Mouse (Mus musculus): ENCODE measurements around the gene Ppp1r9b. TPM values are rescaled to one million over a fixed set of nuclear protein-coding genes. Genes with fewer than 3 reads are reported as not detected.
A peak's percentile ranks its signal among the peaks of the same experiment; 100 is the strongest.
"Not testable (repeated sequence)": the region's sequence is repeated elsewhere in the genome, so short reads cannot be mapped to it uniquely, and the experiment has no call there.

The Ppp1r9b gene
- total RNA-seq, 2 experiments from 2014 or later: 926 to 939 TPM

DNA sequence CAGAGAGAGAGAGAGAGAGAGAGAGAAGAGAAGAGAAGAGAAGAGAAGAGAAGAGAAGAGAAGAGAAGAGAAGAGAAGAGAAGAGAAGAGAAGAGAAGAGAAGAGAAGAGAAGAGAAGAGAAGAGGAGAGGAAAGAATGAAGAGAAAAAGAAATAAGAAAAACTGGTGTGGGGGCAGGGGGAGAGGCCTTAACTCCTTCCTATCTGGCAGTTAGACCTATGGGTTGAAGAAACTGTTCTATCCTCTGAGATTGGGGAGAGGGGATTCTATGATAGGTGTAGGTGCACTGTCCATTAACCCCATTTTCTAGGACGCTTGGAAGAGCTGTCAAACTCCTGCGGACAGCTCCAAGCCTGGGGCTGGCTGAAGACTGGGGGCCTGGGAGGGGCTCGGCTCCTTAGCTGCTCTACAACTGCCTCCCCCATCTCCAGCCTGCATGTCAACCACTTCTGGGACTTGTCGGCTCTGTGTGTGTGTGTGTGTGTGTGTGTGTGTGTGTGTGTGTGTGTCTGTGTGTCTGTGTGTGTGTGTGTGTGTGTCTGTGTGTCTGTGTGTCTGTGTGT lies 20.1 kb downstream of the Ppp1r9b start:
- DNase-seq (ENCODE audit: extremely low spot score in 1 of 2, low spot score in 1 of 2): not testable (repeated sequence)

DNA sequence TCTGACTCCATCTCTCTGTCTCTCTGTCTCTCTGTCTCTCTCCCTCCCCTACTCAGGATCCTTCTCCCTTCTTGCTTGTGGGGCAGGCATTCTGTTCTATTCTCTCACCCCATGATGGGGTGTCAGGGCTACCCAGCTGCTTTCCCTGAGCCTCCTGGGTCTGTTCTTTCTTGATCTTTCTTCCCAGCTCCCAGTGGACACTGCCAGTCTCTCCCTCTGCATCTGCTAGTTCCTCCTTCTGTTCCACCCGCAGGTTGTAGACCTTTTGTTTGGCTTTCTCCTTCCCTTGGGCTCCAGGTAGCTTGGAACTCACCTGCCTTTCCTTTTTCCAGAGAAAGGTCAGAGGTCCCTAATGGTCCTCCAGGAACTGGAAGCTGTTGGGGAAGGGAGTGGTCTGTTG lies 20.6 kb downstream of the Ppp1r9b start:
- no peak for DNase-seq (ENCODE audit: extremely low spot score in 1 of 2, low spot score in 1 of 2)

DNA sequence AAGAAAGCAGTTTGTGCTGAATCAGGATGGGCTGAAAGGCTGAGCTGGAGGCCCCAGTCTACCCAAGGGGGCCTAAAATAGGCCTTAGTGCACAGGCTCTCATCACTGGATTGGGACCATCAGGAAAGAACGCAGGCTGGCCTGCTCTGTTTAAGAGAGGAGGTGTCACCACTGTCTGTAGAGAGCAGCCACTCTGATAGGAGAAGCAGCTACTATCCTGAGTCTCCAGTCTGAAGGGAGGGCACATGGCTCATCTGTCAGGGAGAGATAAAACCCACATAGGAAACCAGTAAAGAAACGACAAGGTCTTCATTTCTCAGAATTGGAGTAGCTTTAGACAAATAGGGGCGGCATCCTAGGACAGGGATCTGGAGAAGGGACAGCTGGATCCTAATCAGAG lies 21.2 kb downstream of the Ppp1r9b start:
- DNase-seq (ENCODE audit: extremely low spot score in 1 of 2, low spot score in 1 of 2): no peak

DNA sequence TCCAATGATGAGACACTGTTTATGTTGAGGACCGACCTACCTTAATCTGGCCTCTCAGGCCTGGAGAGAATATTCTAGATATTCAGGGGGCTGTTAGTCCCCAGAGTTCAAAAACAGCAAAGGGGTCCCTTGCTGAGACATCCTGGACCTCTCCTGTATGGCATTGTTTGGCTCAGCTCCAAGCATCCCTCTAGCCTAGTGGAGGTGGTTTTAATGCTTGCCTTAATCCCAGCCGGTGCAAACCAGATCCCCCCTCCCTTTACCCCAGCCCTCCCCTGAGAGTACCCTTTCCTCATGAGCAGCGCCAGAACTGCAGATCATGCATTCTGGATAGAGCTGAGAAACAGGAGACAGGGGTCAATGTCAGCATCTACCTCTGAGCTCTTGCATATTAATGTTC lies 21.7 kb downstream of the Ppp1r9b start:
- no peak for DNase-seq (ENCODE audit: extremely low spot score in 1 of 2, low spot score in 1 of 2)

DNA sequence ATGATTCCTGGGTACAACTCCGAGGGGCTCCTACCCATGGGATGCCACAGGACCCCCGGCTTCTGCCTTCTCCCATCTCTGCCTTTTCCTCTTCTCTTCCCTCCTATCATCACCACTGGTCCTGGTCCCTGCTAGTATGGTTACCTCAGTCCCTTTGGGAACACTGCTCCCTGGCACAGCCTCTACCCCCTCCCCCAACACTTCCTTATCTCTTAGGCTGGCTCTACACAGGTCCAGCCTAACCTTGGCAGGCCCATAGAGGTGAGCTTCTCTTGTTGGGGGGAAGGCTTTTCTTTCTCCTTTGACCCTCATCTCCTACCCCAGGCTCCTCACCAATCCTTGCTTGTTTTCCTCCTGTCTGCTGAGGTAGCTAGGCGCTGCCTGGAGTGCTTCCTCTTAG lies 24.6 kb downstream of the Ppp1r9b start:
- no peak for DNase-seq (ENCODE audit: extremely low spot score in 1 of 2, low spot score in 1 of 2)

DNA sequence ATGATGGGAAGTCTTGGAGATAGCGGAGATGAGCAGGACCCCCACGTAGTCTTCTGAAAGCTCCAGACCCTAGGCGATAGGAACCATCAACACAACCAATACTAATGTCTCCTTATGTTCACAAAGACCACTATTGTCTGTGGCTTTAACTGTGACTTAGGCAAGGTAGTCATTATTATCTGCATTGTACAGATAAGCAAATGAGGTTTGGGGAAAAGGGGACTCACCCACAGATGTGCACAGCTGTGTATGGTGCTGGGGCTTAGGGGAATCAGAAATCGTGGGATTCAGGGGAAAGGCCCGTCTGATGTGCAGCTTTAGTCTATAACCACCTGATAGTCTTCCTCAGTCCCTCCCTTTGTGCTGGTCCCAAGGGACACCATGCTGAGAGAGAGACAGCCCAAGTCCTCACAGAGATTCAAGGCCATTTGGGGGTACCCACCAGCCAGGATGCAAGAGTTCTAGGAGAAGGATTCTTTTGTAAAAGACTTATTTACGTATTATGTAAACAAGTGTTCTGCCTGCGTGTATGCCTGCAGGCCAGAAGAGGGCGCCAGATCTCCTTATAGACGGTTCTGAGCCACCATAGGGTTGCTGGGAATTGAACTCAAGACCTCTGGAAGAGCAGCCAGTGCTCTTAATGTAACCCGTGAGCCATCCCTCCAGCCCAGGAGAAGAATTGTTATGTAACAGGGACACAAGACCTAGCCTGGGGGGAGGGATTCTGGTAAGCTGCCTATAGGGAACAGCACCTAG lies 31.6 kb downstream of the Ppp1r9b start:
- DNase-seq (ENCODE audit: extremely low spot score in 1 of 2, low spot score in 1 of 2): no peak

DNA sequence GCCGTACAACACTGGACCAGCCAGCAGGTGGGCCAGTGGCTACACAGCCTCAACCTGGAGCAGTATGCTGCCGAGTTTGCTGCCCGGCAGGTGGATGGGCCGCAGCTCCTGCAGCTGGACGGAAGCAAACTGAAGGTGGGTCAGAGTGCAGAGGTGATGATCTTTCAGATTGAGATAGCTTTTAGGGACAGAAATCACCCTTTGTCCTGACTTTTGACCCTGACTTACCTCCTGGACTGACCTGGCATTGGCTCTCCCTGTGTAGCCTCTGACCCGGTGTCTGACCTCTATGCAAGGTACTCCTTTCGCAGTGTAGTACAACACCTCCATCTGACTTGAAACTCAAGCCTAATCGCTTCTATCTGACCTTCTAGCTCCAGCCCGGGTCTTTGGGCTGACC lies 32.6 kb downstream of the Ppp1r9b start:
- DNase-seq (ENCODE audit: extremely low spot score in 1 of 2, low spot score in 1 of 2): no peak

DNA sequence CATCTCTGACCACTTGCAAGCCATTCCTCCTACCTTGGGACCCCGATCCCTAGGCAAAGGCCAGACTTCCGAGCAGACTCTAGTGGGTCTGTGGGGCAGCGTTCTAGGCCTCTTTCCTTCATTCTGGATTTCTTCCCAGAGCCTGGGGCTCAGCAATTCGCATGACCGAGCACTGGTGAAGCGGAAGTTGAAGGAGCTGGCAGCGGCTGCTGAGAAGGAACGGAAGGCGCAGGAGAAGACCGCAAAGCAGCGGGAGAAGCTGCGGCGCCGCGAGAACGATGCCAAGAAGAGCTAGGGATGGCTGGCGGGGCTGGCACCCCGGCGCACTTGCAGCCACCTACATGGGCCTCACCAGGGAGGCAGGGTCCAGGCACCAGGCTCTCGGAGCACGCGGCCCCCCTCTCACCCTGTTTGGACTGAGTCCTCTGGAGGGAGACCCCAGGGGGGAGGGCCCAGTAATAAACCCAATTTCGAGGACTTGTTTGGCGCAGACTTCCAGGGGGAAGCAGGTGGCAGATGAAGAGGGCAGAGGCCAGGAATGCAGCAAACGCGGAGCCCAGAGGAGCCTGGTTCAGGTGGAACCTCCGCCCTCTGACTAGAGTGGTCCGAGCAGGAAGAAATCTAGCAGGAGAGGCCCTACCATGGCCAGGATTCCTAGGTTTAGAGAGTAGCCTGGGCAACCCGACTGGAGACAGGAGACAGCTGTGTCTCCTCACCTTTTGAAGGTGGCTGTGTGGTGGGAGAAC lies 33.8 kb downstream of the Ppp1r9b start:
- DNase-seq (ENCODE audit: extremely low spot score in 1 of 2, low spot score in 1 of 2): peak in 1 of 2 experiments; percentile 37

DNA sequence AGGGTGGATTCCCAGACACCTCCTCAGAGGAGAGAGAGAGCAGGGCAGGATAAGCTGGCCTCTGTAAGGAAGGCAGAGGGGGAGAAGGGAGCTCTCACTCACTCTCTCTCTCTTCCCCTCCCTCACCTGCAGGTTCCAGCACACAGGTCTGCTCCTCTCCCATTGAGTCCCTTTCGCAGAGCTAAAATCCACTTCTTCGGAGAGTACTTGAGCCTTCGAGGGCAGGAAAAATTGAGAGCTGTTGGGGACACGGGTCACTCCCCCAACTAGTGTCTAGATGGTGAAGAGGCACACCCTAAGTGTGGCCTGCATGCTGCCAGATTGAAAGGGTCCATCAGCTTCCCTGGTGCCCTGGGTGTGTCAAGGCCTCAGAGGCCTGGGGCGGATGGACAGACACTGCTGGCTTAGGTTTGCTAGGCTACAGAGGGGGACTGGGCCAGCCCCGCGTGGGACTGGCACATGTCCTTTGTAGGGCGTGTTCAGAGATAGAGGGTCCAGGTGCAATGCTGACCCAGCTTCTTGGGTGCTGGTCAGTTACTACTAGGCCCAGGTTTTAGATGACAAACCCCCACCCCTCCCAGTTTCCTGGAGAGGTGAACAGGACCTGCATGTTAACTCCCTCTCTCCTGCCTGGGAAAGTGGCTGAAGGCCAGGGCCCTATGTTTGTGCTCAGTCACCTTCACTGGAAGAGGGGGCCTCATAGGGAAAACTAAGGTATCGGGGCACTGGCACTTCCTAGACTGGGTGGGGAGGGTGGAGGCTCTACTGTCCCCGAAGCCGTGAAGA lies 34.6 kb downstream of the Ppp1r9b start:
- DNase-seq (ENCODE audit: extremely low spot score in 1 of 2, low spot score in 1 of 2): no peak

DNA sequence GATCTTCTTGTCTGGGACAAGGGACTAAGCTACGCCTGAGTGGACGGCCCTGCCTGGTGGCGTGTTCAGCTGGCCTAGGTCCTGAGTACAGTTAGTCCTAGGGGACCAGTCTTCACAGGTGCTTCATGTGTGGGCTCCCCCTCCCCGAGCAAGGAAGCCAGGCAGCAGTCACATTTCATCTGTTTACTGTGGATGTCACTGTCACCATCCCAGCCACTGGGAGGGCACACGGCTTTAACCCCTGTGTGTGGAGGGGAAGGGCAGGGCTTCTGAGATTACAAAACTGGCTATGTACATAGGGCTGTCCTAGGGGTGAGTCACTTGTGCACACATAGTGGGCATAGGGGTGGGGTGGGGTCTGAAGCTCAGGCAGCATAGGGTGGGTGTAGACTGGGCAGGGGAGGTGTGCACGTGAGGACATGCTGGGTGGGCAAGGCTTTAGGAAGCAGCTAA lies 35.3 kb downstream of the Ppp1r9b start:
- DNase-seq (ENCODE audit: extremely low spot score in 1 of 2, low spot score in 1 of 2): no peak

DNA sequence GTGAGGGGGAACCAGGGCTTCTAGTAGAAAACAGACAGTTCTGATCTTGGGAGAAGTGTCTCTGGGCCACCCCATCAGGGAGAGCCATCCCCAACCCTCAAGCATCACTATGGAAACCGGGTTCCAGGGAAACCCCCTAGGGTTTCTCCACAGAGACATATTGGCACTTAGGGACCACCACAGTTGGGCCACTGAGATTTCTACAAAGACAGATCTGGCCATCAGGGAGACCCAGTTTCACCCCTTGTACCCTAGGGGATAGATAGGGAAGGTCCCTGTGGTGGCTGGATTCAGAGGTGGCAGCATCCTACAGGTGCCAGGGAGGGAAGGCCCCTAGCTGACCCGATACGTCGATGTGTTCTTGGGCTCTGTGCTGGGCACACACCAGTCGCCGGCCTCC lies 36.0 kb downstream of the Ppp1r9b start:
- DNase-seq (ENCODE audit: extremely low spot score in 1 of 2, low spot score in 1 of 2): no peak

DNA sequence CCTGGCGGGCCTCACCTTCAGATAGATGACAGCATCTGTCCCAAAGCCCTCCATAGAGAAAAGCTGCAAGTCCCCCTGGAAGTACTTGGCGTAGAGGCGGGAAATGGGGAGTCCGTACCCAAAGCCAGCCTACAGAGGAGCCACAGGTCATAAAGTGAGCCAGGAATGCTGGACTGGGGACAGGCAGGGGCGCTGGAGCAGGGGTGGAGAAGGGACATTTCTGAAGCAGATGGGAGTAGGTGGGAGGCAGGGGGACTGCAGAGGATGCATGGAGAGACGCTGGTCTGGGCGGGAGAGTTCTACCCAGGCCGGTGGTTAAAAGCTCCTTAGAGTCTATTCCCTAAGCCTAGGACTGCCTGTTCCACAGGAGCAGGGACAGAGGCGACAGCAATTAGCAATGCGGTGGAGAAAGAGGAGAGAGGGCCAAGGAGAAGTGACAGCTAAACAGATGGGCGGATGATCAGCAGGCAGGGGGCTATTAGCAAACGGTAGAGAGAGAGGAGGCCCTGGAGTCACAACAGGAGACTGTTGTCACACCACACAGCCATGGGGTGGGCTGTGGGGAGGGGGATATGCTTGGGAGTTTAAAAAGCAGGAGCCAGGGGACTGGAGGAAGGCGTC lies 37.1 kb downstream of the Ppp1r9b start:
- no peak for DNase-seq (ENCODE audit: extremely low spot score in 1 of 2, low spot score in 1 of 2)

DNA sequence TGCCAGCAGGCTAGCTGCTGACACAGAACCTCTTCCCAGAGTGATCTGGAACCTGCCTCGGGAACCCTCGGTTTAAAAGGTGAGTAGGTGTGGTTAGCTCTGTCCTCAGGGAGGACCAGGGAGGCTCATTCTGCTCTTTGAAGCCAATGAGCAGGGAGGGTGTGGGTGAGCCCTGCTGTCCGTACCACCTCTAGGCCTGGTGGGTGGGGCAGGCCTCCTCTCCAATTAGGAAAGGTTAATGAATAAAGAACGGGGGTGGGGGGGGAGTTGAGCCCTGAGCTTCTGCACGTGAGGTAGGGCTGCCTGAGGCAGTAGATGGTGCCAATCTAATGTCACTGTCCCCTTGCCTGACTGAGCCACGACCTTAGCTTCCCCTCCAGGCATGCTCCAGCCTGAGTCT lies 42.1 kb downstream of the Ppp1r9b start:
- no peak for DNase-seq (ENCODE audit: extremely low spot score in 1 of 2, low spot score in 1 of 2)

DNA sequence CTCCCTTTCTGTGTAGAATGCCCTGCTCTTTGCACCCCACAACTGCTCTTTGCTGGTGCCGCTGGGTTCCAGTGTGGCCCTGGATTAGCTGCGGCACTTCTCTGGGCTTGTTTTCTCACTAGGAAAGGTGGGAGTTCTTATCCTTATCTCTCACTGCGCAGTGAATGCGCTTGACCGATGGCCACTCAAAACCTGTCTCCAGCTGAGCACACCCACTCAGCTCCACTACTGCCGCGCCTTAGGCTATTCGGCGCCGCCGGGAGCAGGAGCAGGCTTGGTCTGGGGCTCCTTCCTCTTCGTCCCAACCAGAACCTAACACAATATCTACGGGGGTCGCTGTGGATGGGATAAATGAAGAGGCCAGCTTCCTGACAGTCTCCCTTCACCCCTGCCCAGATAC lies 42.8 kb downstream of the Ppp1r9b start:
- no peak for DNase-seq (ENCODE audit: extremely low spot score in 1 of 2, low spot score in 1 of 2)

DNA sequence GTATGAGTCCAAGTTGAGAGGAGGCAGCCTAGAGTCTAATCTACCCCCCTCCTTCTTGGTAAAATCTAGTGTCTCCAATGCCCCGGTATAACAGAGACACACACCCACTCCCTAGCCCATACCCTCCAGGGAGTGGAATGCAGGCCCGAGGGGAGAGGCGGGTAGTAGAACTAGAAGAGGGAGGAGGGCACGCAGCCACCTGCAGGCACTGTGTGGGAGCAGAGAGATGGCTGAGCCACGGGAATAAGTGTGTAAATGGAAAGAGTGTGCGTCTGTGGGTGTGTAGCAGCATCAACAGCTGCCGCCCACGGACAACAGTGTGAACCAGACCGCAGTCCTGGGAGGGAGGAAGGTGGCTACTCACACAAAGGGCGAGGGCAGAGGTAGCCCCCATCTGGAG lies 44.1 kb downstream of the Ppp1r9b start:
- DNase-seq (ENCODE audit: extremely low spot score in 1 of 2, low spot score in 1 of 2): no peak

DNA sequence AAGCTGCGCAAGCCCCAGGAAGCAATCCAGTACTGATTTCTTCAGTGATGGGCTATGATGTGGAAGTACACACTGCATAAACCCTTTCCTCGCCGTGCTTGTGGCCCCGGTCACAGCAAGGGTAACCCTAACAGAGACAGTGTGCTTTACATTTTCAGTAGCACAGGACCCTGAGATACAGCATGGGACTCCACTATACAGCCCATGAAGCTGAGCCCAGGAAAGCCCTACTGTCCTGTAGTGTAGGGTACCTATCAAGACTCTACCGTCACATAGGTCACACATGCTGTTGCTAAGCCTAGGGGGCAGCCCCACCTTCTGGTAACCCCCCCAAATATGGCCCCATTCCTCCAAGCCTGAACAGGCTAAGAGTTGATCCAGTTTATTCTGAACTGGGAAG lies 45.7 kb downstream of the Ppp1r9b start:
- no peak for DNase-seq (ENCODE audit: extremely low spot score in 1 of 2, low spot score in 1 of 2)

DNA sequence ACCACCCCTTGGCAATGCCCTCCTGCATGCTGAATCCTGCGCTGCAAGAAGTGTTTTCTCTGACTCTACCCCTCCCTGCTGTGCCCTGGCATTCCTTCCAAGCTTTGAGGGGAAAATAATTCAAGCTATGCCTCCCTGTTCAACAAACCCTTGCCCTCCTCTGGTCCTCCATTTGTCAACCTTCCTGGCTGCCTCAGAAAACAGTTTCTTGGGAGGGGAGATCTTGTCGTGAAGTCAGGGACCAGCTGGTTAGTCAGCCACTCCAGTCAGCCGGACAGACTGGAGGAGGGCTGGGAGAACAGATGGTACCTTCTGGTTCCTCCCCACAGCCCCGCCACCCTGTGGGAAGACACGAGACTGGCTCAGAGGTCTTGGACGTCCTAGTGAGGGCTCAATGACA lies 46.5 kb downstream of the Ppp1r9b start:
- no peak for DNase-seq (ENCODE audit: extremely low spot score in 1 of 2, low spot score in 1 of 2)

DNA sequence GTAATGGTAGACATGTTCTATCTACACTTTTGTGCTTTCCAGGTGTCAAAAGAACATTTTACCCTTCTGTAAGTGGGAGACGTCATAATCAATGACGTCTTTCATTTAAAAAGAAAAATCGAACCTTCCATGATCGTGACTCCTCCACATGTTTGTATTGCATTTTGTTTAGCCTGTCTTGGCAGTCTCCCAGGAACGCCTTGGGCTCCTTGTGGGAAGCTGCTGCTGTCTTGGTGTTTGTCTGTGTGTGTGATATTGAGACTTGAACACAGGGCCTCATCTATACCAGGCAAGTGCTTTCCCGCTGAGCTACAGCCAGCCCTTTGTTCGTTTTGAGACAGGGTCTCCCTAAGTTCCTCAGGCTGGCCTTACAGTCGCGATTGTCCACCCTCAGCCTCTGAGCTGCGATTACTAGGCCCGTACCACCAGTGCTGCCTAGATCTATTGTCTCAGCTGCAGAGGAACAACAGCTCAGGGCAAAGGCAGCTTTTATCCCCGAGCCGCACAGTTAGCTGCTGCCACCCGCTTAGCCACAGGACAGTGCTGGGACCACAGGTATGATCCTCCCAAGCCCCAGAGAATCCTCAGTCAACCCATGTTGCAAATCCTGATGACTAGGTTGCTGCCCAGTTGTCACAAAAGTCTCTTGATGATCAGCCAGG lies 47.5 kb downstream of the Ppp1r9b start:
- DNase-seq (ENCODE audit: extremely low spot score in 1 of 2, low spot score in 1 of 2): no peak

DNA sequence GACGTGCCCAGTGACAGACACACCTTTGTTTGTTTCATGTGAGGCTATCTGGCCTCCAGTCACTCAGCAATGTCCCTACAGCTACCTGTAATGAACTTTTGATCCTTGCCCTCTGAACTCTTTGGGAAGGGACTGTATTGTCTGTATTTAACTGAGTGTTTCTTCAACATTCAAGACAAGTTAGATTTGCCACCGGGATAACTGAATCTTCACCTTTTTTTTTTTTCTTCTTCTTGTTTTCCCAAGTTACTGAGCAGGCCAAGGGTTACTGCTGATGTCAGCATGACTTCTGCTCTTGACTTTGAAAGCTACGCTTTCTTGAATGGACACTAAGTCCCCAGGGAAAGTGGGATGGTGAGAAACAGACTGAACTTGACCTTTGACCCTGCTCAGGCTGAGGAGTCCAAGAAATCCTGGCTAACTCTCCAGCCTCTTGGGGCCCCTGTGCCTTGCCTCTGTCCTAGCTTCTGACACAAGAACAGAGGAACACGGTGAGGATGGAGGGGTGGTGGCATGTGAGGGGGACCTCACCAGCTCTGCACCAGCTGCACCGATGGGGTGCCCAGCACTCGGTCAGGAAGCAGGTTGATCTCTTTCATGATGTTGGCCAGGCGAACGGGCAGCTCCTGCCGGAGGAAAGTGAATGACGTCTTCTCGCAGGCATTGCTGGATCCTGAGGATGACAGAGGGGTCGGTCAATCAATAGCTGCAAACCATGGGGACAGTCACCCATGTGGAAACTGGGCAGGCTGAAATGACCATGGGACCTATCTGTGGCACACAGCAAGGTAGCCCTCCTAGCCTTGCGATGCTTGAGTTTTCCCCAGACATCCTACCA lies 48.2 kb downstream of the Ppp1r9b start:
- no peak for DNase-seq (ENCODE audit: extremely low spot score in 1 of 2, low spot score in 1 of 2)
